Mouse (Mus musculus): ENCODE results near the gene Vsig10l.
A peak's percentile ranks its signal among the peaks of the same experiment; 100 is the strongest.

Gene Vsig10l

GRCm38 (mm10) chr7:43454371-43454770 lies 8.6 kb upstream of the Vsig10l start:
- DNase-seq (ENCODE audit: low spot score): no peak

GRCm38 (mm10) chr7:43463976-43464375 lies 1.0 kb downstream of the Vsig10l start:
- no peak for DNase-seq (ENCODE audit: low spot score)

GRCm38 (mm10) chr7:43464864-43465343 lies 2.0 kb downstream of the Vsig10l start:
- no peak for DNase-seq (ENCODE audit: low spot score)

GRCm38 (mm10) chr7:43465344-43466098 lies 2.6 kb downstream of the Vsig10l start:
- DNase-seq (ENCODE audit: low spot score): peak; percentile 84

- peak; percentile 75 for DNase-seq (ENCODE audit: low spot score)
Measured at GRCm38 (mm10) chr7:43466099-43466694, 3.2 kb downstream of the Vsig10l start.

GRCm38 (mm10) chr7:43470373-43470772 lies 7.4 kb downstream of the Vsig10l start:
- DNase-seq (ENCODE audit: low spot score): no peak

- no peak for DNase-seq (ENCODE audit: low spot score)
Measured at GRCm38 (mm10) chr7:43475706-43476105, 12.8 kb downstream of the Vsig10l start.

GRCm38 (mm10) chr7:43476376-43476775 lies 13.4 kb downstream of the Vsig10l start:
- no peak for DNase-seq (ENCODE audit: low spot score)

GRCm38 (mm10) chr7:43481191-43481590 lies 18.2 kb downstream of the Vsig10l start:
- no peak for DNase-seq (ENCODE audit: low spot score)

- no peak for DNase-seq (ENCODE audit: low spot score)
Measured at GRCm38 (mm10) chr7:43482090-43482716, 19.3 kb downstream of the Vsig10l start.

GRCm38 (mm10) chr7:43483236-43483635 lies 20.3 kb downstream of the Vsig10l start:
- DNase-seq (ENCODE audit: low spot score): no peak

GRCm38 (mm10) chr7:43488646-43489045 lies 25.7 kb downstream of the Vsig10l start:
- no peak for DNase-seq (ENCODE audit: low spot score)

- DNase-seq (ENCODE audit: low spot score): no peak
Measured at GRCm38 (mm10) chr7:43489631-43490125, 26.7 kb downstream of the Vsig10l start, which contains the start of gene Iglon5. Iglon5 (minus strand) TSS chr7:43490075.

- peak; percentile 24 for DNase-seq (ENCODE audit: low spot score)
Measured at GRCm38 (mm10) chr7:43490182-43490584, 27.2 kb downstream of the Vsig10l start.

- DNase-seq (ENCODE audit: low spot score): no peak
Measured at GRCm38 (mm10) chr7:43490861-43491260, 27.9 kb downstream of the Vsig10l start.

GRCm38 (mm10) chr7:43495343-43496021 lies 32.5 kb downstream of the Vsig10l start:
- peak; percentile 13 for DNase-seq (ENCODE audit: low spot score)

- no peak for DNase-seq (ENCODE audit: low spot score)
Measured at GRCm38 (mm10) chr7:43511707-43512478, 48.9 kb downstream of the Vsig10l start.

GRCm38 (mm10) chr7:43512519-43512918 lies 49.6 kb downstream of the Vsig10l start:
- DNase-seq (ENCODE audit: low spot score): no peak

GRCm38 (mm10) chr7:43515076-43515475 lies 52.1 kb downstream of the Vsig10l start:
- DNase-seq (ENCODE audit: low spot score): no peak

- no peak for DNase-seq (ENCODE audit: low spot score)
Measured at GRCm38 (mm10) chr7:43518341-43518740, 55.4 kb downstream of the Vsig10l start.

All from ovary, postnatal 14 days (tissue).